Mouse (Mus musculus): ENCODE data around the gene H2al2a.
"Not testable (repeated sequence)": the region's sequence is repeated elsewhere in the genome, so short reads cannot be mapped to it uniquely, and the experiment has no call there.

H2al2a gene

GRCm38 (mm10) chr2:17975601-17976327, 21.0 kb downstream of the H2al2a start:
- DNase-seq (ENCODE audit: low spot score in 2 of 2): no peak

DNA sequence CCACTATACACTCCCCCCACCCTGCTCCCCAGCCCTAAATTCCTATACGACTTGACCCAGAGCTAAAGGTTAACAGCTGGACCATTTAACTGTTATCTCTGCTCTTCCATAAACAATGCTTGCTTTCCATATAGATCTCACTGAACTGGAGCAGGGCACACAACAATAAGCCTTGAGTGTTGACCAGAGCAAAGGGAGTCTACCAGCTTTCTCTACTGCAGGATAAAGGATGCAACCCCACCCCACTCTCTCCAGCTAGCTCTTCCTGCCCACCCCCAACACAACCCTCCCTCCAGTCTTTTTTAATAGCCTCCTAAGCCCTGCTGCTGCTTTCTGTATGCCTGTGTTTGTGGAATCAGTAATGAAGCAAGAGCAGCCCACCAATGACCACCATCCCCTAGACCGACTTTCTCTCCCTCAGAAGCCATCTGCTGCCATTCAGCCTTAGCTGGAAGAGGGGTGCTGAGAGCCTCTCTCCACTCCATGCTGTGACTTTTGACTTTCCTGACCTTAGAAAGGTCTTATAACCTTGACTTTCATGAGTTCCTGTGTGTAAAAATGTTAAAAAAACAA, 22.8 kb downstream of the H2al2a start:
- no peak for DNase-seq (ENCODE audit: low spot score in 2 of 2)

DNA sequence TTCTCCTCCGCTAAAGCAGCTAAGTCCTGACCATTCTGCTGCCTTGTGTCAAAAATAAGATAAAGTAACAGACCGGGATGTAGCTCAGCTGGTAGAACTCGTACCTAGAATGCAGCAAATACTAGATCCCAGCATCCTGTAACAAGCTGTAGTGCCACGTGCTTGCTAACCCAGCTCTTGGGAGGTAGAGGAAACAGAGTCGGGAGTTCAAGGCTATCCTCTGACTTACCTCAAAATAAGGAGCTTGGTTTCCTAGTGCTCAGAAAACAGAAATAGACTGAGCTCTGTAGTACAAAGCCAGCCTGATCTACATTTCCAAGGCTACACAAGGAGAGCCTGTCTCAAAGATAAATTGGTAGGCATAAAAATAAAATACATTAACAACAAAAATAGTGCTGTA, 23.5 kb downstream of the H2al2a start:
- DNase-seq (ENCODE audit: low spot score in 2 of 2): no peak

- no peak for DNase-seq (ENCODE audit: low spot score in 2 of 2)
Observed at GRCm38 (mm10) chr2:17972843-17973242, 23.9 kb downstream of the H2al2a start.

DNA sequence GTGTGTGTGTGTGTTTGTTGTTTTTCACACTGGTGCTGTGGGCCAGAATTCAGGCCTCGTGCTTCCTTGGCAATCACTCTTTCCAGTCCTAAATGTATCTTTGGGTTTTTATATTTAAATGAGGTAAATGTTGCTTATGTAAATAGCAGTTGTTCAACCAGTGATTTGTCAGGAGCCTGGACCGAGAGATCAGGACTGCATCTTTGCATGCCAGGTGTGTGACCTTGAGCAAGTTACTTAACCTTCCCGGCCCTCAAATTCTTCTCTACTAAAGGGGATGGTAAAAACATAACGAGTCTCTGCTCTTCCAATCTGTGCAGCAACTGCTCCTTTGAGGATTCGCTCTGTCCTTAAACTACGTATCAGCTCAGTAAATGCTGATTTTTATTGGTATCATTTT, 25.4 kb downstream of the H2al2a start:
- DNase-seq (ENCODE audit: low spot score in 2 of 2): no peak

GRCm38 (mm10) chr2:17970662-17971061, 26.1 kb downstream of the H2al2a start:
- DNase-seq (ENCODE audit: low spot score in 2 of 2): no peak

GRCm38 (mm10) chr2:17970187-17970586, 26.6 kb downstream of the H2al2a start:
- no peak for DNase-seq (ENCODE audit: low spot score in 2 of 2)

- no peak for DNase-seq (ENCODE audit: low spot score in 2 of 2)
Observed at GRCm38 (mm10) chr2:17968571-17968970, 28.2 kb downstream of the H2al2a start.

DNA sequence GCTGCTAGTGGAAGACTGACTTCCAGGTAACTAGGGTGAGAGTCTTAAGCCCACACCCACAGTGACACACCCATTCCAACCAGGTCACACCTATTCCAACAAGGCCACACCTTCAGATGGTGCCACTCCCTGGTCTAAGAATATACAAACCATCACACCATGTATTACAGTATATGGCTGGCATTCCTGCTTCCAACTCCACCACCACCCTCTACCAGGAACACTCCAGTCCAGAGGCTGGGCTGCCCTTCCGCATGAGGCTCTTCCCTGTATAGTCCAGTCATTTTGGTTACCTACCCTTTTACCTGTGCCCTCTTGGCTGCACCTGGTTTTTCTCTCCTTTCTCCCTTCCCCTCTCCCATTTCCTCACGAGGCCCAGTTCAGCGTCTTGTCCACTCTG, 28.7 kb downstream of the H2al2a start:
- DNase-seq (ENCODE audit: low spot score in 2 of 2): not testable (repeated sequence)

DNA sequence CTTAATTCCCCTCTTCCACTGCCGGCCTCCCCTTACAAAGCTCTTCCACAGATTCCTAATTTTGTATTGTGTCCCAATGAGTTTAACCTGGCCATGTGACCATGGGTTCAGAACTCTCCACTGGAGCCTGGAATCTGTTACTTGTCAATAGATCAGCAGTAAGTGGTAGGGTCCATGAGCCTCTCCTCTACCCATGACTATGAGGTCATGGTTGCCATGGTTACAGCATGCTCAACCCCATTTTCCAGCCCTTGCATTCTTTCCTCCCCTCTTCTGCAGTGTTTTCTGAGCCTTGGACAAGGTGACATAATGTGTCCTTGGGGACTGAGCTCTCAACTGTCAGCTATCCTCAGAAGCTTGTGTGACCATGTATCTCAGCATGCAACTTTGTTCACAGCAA, 37.3 kb downstream of the H2al2a start:
- no peak for DNase-seq (ENCODE audit: low spot score in 2 of 2)

- DNase-seq (ENCODE audit: low spot score in 2 of 2): no peak
Observed at GRCm38 (mm10) chr2:17946875-17947274, 49.9 kb downstream of the H2al2a start.

Data from spleen, postnatal 14 days (tissue).